Mouse (Mus musculus): ENCODE results near the gene Svop. TPM values are rescaled to one million over a fixed set of nuclear protein-coding genes. Genes with fewer than 3 reads are reported as not detected.

Gene Svop
- total and polyA plus RNA-seq, 3 experiments = 0.31 to 0.51 (median 0.38) TPM

- dilution Hi-C loops (cut with MboI; ENCODE audit: extremely low pct_ligation_motif_present, extremely low pct_unique_long_range_greater_than_20kb, low sequenced_read_pairs) = no loop called here
- in situ Hi-C loops (cut with MboI; ENCODE audit: low pct_ligation_motif_present, low pct_unique_long_range_greater_than_20kb, low sequenced_read_pairs) = loop anchor here (10.0 kb wide), 1 partner anchor 145 kb away; no protein-coding TSS in a partner anchor
- Histone ChIP-seq H3K36me3 (replicated peaks in 1 of 2; ENCODE audit: control insufficient read depth in 1 of 2, insufficient read depth in 1 of 2, low read length in 1 of 2) (peaks cover 75 to 92% of the 10 kb centered on the region in 2 experiments), H3K27ac (ENCODE audit: insufficient read depth, low read depth) (no peak overlapping the region), H3K27me3 (replicated peaks) (no peaks in the 10 kb centered on the region), H3K9ac (ENCODE audit: insufficient read depth, low read depth) (no peak overlapping the region), H3K4me3 (replicated peaks in 1 of 3; ENCODE audit: low read depth in 2 of 3, low read length in 2 of 3, poor library complexity in 1 of 3) (no peak overlapping the region), H3K4me1 (ENCODE audit: control insufficient read depth in 1 of 2, insufficient read depth in 2 of 2) (peaks cover 10 to 41% of the 10 kb centered on the region in 2 experiments), H3K4me2 (ENCODE audit: insufficient read depth, low read depth, poor library complexity, severe bottlenecking) (no peak overlapping the region), H3K79me2 (replicated peaks; ENCODE audit: control insufficient read depth, extremely low read depth, insufficient read depth, poor library complexity, severe bottlenecking) (no peaks in the 10 kb centered on the region), H3K9me3 (replicated peaks; ENCODE audit: low read length) (no peaks in the 10 kb centered on the region)
- DNase-seq (ENCODE audit: extremely low read depth) = no peak
- no peak for TF ChIP-seq HCFC1 (IDR thresholded peaks at IDR 0.05; ENCODE audit: low read depth, low read length)
- TF ChIP-seq TCF12 (IDR thresholded peaks at IDR 0.05; ENCODE audit: low read depth, low read length) = no peak
- TF ChIP-seq KAT2A (IDR thresholded peaks at IDR 0.05; ENCODE audit: insufficient replicate concordance, low read length) = no peak
- no peak for TF ChIP-seq RCOR1 (conservative IDR thresholded peaks at IDR 0.05; ENCODE audit: low read depth, low read length)
- no peak for TF ChIP-seq SMC3 (IDR thresholded peaks at IDR 0.05; ENCODE audit: low read depth, low read length)
Measured at GRCm38 (mm10) chr5:114119806-114120205, 28.4 kb upstream of the Svop start.

DNA sequence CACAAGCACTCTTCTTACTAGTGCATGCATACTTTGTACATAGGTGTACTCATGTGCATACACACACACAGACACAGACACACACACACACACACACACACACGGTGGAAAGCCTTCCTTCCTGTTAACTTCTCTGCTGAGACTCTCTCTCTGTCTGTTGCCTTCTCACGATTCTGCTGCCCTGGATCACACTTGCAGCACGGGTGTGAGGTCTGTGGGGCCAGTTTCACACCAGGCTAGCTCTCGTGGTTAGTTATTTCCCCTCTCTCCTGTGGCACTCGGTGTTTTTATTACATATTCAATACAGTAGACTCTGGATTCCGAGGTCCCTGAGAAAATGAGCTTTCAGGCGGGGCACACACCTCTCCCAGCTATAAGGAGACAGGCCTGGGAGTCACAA lies 25.2 kb upstream of the Svop start:
- TF ChIP-seq ETS1 (conservative IDR thresholded peaks at IDR 0.05; ENCODE audit: low read depth, low read length) (no peak), HCFC1 (IDR thresholded peaks at IDR 0.05; ENCODE audit: low read depth, low read length) (no peak), BHLHE40 (IDR thresholded peaks at IDR 0.05; ENCODE audit: low read depth, low read length) (no peak), ZNF384 (IDR thresholded peaks at IDR 0.05; ENCODE audit: low read depth, low read length) (no peak), MXI1 (IDR thresholded peaks at IDR 0.05; ENCODE audit: low read depth, low read length) (no peak), ZKSCAN1 (IDR thresholded peaks at IDR 0.05; ENCODE audit: borderline replicate concordance, low read depth, low read length) (no peak), UBTF (IDR thresholded peaks at IDR 0.05; ENCODE audit: low read depth, low read length) (no peak), IRF4 (IDR thresholded peaks at IDR 0.05; ENCODE audit: low read depth, low read length) (no peak), POLR2A (IDR thresholded peaks at IDR 0.05; ENCODE audit: low read depth, low read length) (no peak), CHD1 (IDR thresholded peaks at IDR 0.05; ENCODE audit: low read depth, low read length) (no peak), NELFE (IDR thresholded peaks at IDR 0.05; ENCODE audit: low read depth, low read length) (no peak), RAD21 (IDR thresholded peaks at IDR 0.05; ENCODE audit: low read depth, low read length) (no peak), USF2 (conservative IDR thresholded peaks at IDR 0.05; ENCODE audit: low read depth, low read length) (no peak), ZMIZ1 (IDR thresholded peaks at IDR 0.05; ENCODE audit: low read depth, low read length) (no peak), MEF2A (IDR thresholded peaks at IDR 0.05; ENCODE audit: borderline replicate concordance, low read depth, low read length) (no peak), TCF12 (IDR thresholded peaks at IDR 0.05; ENCODE audit: low read depth, low read length) (no peak), MYC (IDR thresholded peaks at IDR 0.05; ENCODE audit: low read depth, low read length) (no peak)
- no peak for DNase-seq (ENCODE audit: extremely low read depth)
- in situ Hi-C loops (cut with MboI; ENCODE audit: low pct_ligation_motif_present, low pct_unique_long_range_greater_than_20kb, low sequenced_read_pairs) = no loop called here
- Histone ChIP-seq H3K27me3 (replicated peaks) (no peaks in the 10 kb centered on the region), H3K4me1 (ENCODE audit: control insufficient read depth in 1 of 2, insufficient read depth in 2 of 2) (peaks cover 10 to 52% of the 10 kb centered on the region in 2 experiments), H3K9ac (ENCODE audit: insufficient read depth, low read depth) (no peak overlapping the region), H3K4me2 (ENCODE audit: insufficient read depth, low read depth, poor library complexity, severe bottlenecking) (no peak overlapping the region), H3K9me3 (replicated peaks; ENCODE audit: low read length) (no peaks in the 10 kb centered on the region), H3K4me3 (replicated peaks in 1 of 3; ENCODE audit: low read depth in 2 of 3, low read length in 2 of 3, poor library complexity in 1 of 3) (no peak overlapping the region), H3K27ac (ENCODE audit: insufficient read depth, low read depth) (no peak overlapping the region), H3K79me2 (replicated peaks; ENCODE audit: control insufficient read depth, extremely low read depth, insufficient read depth, poor library complexity, severe bottlenecking) (no peaks in the 10 kb centered on the region), H3K36me3 (replicated peaks in 1 of 2; ENCODE audit: control insufficient read depth in 1 of 2, insufficient read depth in 1 of 2, low read length in 1 of 2) (peaks cover 72 to 90% of the 10 kb centered on the region in 2 experiments)
- dilution Hi-C loops (cut with MboI; ENCODE audit: extremely low pct_ligation_motif_present, extremely low pct_unique_long_range_greater_than_20kb, low sequenced_read_pairs) = no loop called here
